Mouse (Mus musculus) megakaryocyte-erythroid progenitor cell, adult 5-6 weeks (primary cell): ENCODE results near the gene Teddm1b. TPM values are rescaled to one million over a fixed set of nuclear protein-coding genes. Genes with fewer than 3 reads are reported as not detected.

Experiments
- ATAC-seq: replicated peaks from 2 replicates; pipeline ENCODE4 v1.8.0; 2016; ENCODE audit warnings: mild to moderate bottlenecking, inconsistent platforms; ENCODE audit not compliant: severe bottlenecking, poor library complexity, low FRiP score, low TSS enrichment
- total RNA-seq, 2 experiments: library from RNA; stranded (forward) in 1 of 2; stranded (reverse) in 1 of 2; fragments of 200-1000, 215-1000 nt in 1 of 2; fragments of >200 nt in 1 of 2; fragmentation: Nextera tagmentation in 1 of 2; gene quantifications; 2 replicates each; pipeline ENCODE4 v1.2.3; 2014 to 2017

Teddm1b gene
- total RNA-seq, 2 experiments from 2014 or later = not detected

GRCm38 (mm10) chr1:153900381-153900780 lies 26.2 kb downstream of the Teddm1b start:
- peak; percentile 6; the same call in 1 of the 2 replicates for ATAC-seq

- peak; percentile 31 for ATAC-seq
Measured at GRCm38 (mm10) chr1:153900860-153901730, 26.9 kb downstream of the Teddm1b start.

- no peak for ATAC-seq
Measured at GRCm38 (mm10) chr1:153903006-153903405, 28.9 kb downstream of the Teddm1b start.

GRCm38 (mm10) chr1:153904236-153904635 lies 30.1 kb downstream of the Teddm1b start:
- ATAC-seq = no peak

GRCm38 (mm10) chr1:153905884-153906283 lies 31.7 kb downstream of the Teddm1b start:
- no peak for ATAC-seq

- ATAC-seq = no peak
Measured at GRCm38 (mm10) chr1:153908208-153908607, 34.1 kb downstream of the Teddm1b start.

GRCm38 (mm10) chr1:153908741-153909140 lies 34.6 kb downstream of the Teddm1b start:
- no peak for ATAC-seq

- ATAC-seq = peak; percentile 84
Measured at GRCm38 (mm10) chr1:153909213-153909962, 35.2 kb downstream of the Teddm1b start.

GRCm38 (mm10) chr1:153909963-153910291 lies 35.8 kb downstream of the Teddm1b start:
- ATAC-seq = peak; percentile 71

GRCm38 (mm10) chr1:153910423-153910822 lies 36.3 kb downstream of the Teddm1b start:
- peak; percentile 32 for ATAC-seq

GRCm38 (mm10) chr1:153911276-153911795 lies 37.2 kb downstream of the Teddm1b start:
- ATAC-seq = no peak

- ATAC-seq = no peak
Measured at GRCm38 (mm10) chr1:153913869-153914268, 39.7 kb downstream of the Teddm1b start.

GRCm38 (mm10) chr1:153918521-153919206 lies 44.5 kb downstream of the Teddm1b start:
- ATAC-seq = no peak; the same call in 1 of the 2 replicates

GRCm38 (mm10) chr1:153921642-153922041 lies 47.5 kb downstream of the Teddm1b start:
- no peak for ATAC-seq

- ATAC-seq = peak; percentile 57; the same call in 1 of the 2 replicates
Measured at GRCm38 (mm10) chr1:153922571-153923021, 48.5 kb downstream of the Teddm1b start.

- no peak for ATAC-seq
Measured at GRCm38 (mm10) chr1:153924395-153925385, 50.5 kb downstream of the Teddm1b start.
